Mouse (Mus musculus) lung, embryonic 14.5 days (tissue): ENCODE results near the gene Lrp11. TPM values are rescaled to one million over a fixed set of nuclear protein-coding genes. Genes with fewer than 3 reads are reported as not detected.
"Not testable (repeated sequence)": the region's sequence is repeated elsewhere in the genome, so short reads cannot be mapped to it uniquely, and the experiment has no call there.

Experiments used
- ATAC-seq: fragments of 200-750 bp; cut with Nextera tagmentation; 2 replicates; pipeline ENCODE4 v1.8.0; 2017; ENCODE audit warnings: mild to moderate bottlenecking, moderate TSS enrichment, moderate library complexity; ENCODE audit not compliant: insufficient read depth
- DNase-seq: peaks from one replicate; pipeline ENCODE4 v3.0.0-alpha.2; 2015
- H3K27ac ChIP-seq: fragments of 300-500 bp; sonication (generic); 2 replicates; pipeline ENCODE4 v1.5.1; 2014; ENCODE audit warnings: low read depth, mild to moderate bottlenecking, moderate library complexity
- H3K27me3 ChIP-seq: fragments of 300-500 bp; sonication (generic); 2 replicates; pipeline ENCODE4 v1.6.1; 2014; ENCODE audit warnings: low read length, control low read depth; ENCODE audit not compliant: insufficient read depth
- H3K36me3 ChIP-seq: fragments of 300-500 bp; sonication (generic); 2 replicates; pipeline ENCODE4 v1.6.1; 2014; ENCODE audit warnings: control low read depth; ENCODE audit not compliant: insufficient read depth
- H3K4me1 ChIP-seq: fragments of 300-500 bp; sonication (generic); 2 replicates; pipeline ENCODE4 v1.6.1; 2014; ENCODE audit warnings: antibody characterized with exemption, control low read depth; ENCODE audit not compliant: insufficient read depth
- H3K4me2 ChIP-seq: fragments of 300-500 bp; sonication (generic); 2 replicates; pipeline ENCODE4 v1.6.1; 2014; ENCODE audit warnings: mild to moderate bottlenecking
- H3K4me3 ChIP-seq: fragments of 300-500 bp; sonication (generic); 2 replicates; pipeline ENCODE4 v1.5.1; 2014; ENCODE audit warnings: low read depth, low read length
- H3K9ac ChIP-seq: fragments of 300-500 bp; sonication (generic); 2 replicates; pipeline ENCODE4 v1.6.1; 2014
- H3K9me3 ChIP-seq: fragments of 300-500 bp; sonication (generic); 2 replicates; pipeline ENCODE4 v1.6.1; 2016; ENCODE audit warnings: low read depth, low read length, control low read depth
- CTCF ChIP-seq: IDR thresholded peaks from 2 replicates; pipeline ENCODE4 v1.5.1; 2016; ENCODE audit warnings: antibody characterized with exemption, low read depth
- WGBS: fragments of 180-500 bp; shearing (Covaris S2); extraction: QIAGEN DNeasy Blood & Tissue Kit; methylation state at CpG from one replicate; pipeline ENCODE4 v1.1.7; 2014; 5-methylcytosine and 5-hydroxymethylcytosine counted together
- polyA plus RNA-seq: library from polyadenylated mRNA; unstranded; fragments of >200 nt; fragmentation: Nextera tagmentation; extraction: Ambion mirVana; gene quantifications from 2 replicates; pipeline ENCODE4 v1.2.1, GENCODE M21; 2014

Gene Lrp11
- polyA plus RNA-seq, 1 experiment from 2014 or later: 7.4 TPM

GRCm38 (mm10) chr10:7611647-7612046 is 22.0 kb downstream of the Lrp11 start:
- Histone ChIP-seq H3K4me1 (no peaks in the 10 kb centered on the region), H3K4me2 (no peak overlapping the region), H3K4me3 (no peak overlapping the region), H3K9me3 (0 out of 2 replicates have a peak, but pooled peaks cover 3% of the 10 kb centered on the region), H3K36me3 (no peaks in the 10 kb centered on the region), H3K27ac (no peak overlapping the region), H3K27me3 (no peaks in the 10 kb centered on the region), H3K9ac (no peak overlapping the region)
- WGBS: 75% methylated on average over 6 of the region's 6 CpGs
- no peak for TF ChIP-seq CTCF
- ATAC-seq (no peak), DNase-seq (no peak)

- not testable (repeated sequence) for H3K9ac ChIP-seq, H3K4me2 ChIP-seq, H3K4me3 ChIP-seq, H3K4me1 ChIP-seq, H3K9me3 ChIP-seq, ATAC-seq, H3K36me3 ChIP-seq, DNase-seq, H3K27ac ChIP-seq, H3K27me3 ChIP-seq
These were observed 22.6 kb downstream of the Lrp11 start for GRCm38 (mm10) chr10:7612210-7612609.

- Histone ChIP-seq H3K36me3 (no peaks in the 10 kb centered on the region), H3K9ac (no peak overlapping the region), H3K9me3 (0 out of 2 replicates have a peak, but pooled peaks cover 3% of the 10 kb centered on the region), H3K4me1 (no peaks in the 10 kb centered on the region), H3K4me3 (no peak overlapping the region), H3K27ac (no peak overlapping the region), H3K4me2 (no peak overlapping the region), H3K27me3 (no peaks in the 10 kb centered on the region)
- DNase-seq: no peak
- TF ChIP-seq CTCF: no peak
- no peak for ATAC-seq
- WGBS: 89% methylated on average over 8 of the region's 8 CpGs
These were observed 25.2 kb downstream of the Lrp11 start for GRCm38 (mm10) chr10:7614834-7615233.

DNA sequence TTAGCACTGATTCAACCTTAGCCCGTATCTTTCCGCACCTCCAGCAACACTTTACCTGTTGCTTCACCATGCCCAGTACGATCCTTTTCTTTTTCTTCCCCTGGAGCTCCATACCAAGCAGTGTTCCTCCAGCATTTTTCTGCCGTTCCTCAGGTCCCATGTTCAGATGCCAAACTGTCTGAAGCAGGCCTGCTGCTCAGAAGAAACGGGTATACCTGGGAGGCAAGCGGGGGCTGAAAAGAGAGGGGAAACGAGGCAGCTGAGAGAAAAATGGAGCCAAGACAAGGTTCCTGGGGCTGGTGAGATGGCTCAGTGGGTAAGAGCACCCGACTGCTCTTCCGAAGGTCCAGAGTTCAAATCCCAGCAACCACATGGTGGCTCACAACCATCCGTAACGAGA is 27.5 kb downstream of the Lrp11 start:
- 88% methylated on average over 9 of the region's 11 CpGs for WGBS
- not testable (repeated sequence) for H3K9me3 ChIP-seq, H3K4me2 ChIP-seq, H3K4me3 ChIP-seq, H3K36me3 ChIP-seq, H3K27me3 ChIP-seq, DNase-seq, ATAC-seq, H3K4me1 ChIP-seq, H3K9ac ChIP-seq, H3K27ac ChIP-seq

DNA sequence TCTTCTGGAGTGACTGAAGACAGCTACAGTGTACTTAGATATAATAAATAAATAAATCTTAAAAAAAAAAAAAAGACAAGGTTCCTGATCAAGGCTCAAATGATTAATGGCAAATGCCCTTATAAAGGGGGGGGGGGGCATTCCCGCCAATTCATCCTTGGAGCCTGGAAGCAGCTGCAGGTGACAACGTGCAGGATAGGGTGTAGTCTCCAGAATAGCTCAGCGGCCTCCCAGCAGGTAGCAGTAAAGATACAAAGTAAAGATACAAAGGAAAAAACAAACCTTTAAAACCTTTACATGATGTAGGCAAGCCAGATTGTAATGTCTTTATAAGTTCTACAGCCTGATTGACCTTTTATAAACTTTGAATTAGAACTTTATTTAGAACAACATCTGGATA is 28.0 kb downstream of the Lrp11 start:
- not testable (repeated sequence) for H3K27me3 ChIP-seq, H3K4me1 ChIP-seq, H3K4me3 ChIP-seq, H3K4me2 ChIP-seq, H3K9me3 ChIP-seq, H3K9ac ChIP-seq, H3K36me3 ChIP-seq, ATAC-seq, H3K27ac ChIP-seq, DNase-seq
- WGBS: 63% methylated on average over 3 of the region's 3 CpGs

DNA sequence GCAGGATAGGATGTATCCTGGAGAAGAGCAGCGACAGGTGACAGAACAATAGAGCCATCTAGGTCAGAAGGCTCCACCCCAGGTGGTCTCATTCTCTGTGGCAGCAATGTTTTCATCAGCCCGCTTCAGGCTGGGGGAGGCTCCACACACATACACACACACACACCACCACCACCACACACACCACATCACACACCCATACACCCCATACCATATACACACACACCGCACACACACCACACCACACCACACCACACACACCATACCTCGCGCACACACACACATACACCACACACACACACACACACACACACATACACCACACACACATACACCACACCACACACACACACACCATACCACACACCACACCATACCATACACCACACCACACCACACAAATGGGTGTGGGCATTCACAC is 30.2 kb downstream of the Lrp11 start:
- no peak for DNase-seq
- ATAC-seq: no peak
- Histone ChIP-seq H3K9me3 (0 out of 2 replicates have a peak, but pooled peaks cover under 1% of the 10 kb centered on the region), H3K4me3 (no peak overlapping the region), H3K9ac (no peak overlapping the region), H3K27me3 (no peaks in the 10 kb centered on the region), H3K4me2 (no peak overlapping the region), H3K36me3 (no peaks in the 10 kb centered on the region), H3K4me1 (no peaks in the 10 kb centered on the region), H3K27ac (no peak overlapping the region)
- no peak for TF ChIP-seq CTCF
- WGBS: 91% methylated on average over 5 of the region's 5 CpGs

GRCm38 (mm10) chr10:7620723-7621122 is 31.1 kb downstream of the Lrp11 start:
- Histone ChIP-seq H3K4me2 (no peak overlapping the region), H3K4me1 (no peaks in the 10 kb centered on the region), H3K4me3 (no peak overlapping the region), H3K27me3 (no peaks in the 10 kb centered on the region), H3K36me3 (no peaks in the 10 kb centered on the region), H3K27ac (no peak overlapping the region), H3K9me3 (no peaks in the 10 kb centered on the region), H3K9ac (no peak overlapping the region)
- ATAC-seq (no peak), DNase-seq (no peak)
- WGBS: 76% methylated on average over 5 of the region's 5 CpGs
- no peak for TF ChIP-seq CTCF

DNA sequence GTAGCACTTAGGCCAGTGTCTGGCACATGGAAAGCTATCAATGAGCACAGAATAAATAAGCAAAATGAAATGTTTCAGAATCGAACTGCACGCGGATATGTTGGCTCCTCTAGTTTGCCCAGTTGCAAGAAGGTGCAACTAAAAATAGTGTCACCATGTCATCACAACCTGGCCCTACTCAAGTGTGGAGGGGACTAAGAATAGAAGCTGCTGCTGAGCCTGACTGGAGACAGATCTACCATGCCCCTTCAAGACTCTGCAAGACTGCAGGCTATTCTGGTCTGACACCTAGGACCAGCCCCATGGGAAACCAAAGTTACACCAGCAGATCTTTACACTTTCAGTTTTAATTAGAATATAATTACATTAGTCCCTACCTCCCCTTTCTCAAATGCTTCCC is 32.8 kb downstream of the Lrp11 start:
- no peaks in the 10 kb centered on the region for H3K4me1 ChIP-seq
- H3K9me3 ChIP-seq: no peaks in the 10 kb centered on the region
- DNase-seq (no peak), ATAC-seq (no peak)
- no peaks in the 10 kb centered on the region for H3K27me3 ChIP-seq
- TF ChIP-seq CTCF: no peak
- no peak overlapping the region for H3K27ac ChIP-seq
- no peak overlapping the region for H3K4me2 ChIP-seq
- no peak overlapping the region for H3K4me3 ChIP-seq
- WGBS: 77% methylated on average over 3 of the region's 3 CpGs
- no peaks in the 10 kb centered on the region for H3K36me3 ChIP-seq
- no peak overlapping the region for H3K9ac ChIP-seq
